Mouse (Mus musculus): ENCODE results near the gene Il17rc. TPM values are rescaled to one million over a fixed set of nuclear protein-coding genes. Genes with fewer than 3 reads are reported as not detected.

Il17rc gene
- total and polyA plus RNA-seq, 2 experiments from 2014 or later = 3.8 to 4.3 TPM

DNA sequence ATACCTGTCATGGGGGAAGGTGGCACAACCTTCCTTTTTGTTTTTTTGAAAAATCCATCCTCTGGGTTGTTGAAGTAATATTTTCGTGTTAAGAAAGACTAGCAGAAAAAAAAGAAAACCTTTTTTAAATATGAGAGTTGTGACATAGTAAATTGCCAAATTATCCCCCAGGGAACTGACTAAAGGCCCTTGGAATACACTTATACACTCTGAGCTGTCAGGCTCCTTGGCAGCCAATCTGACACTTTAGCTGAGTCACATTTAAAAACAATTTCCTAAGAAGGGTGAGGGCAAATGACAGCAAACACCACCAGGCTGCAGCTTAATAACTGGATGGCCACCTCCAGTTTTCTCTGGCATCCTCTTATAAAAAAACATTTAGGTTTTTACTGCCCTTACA, 51.1 kb downstream of the Il17rc start:
- H3K4me2 ChIP-seq (ENCODE audit: low read depth) = no peak overlapping the region
- H3K9me3 ChIP-seq (ENCODE audit: low read length) = no peaks in the 10 kb centered on the region
- H3K9ac ChIP-seq = no peak overlapping the region
- WGBS = 68% methylated on average over 1 of the region's 1 CpGs
- no peak overlapping the region for H3K4me3 ChIP-seq (ENCODE audit: low read depth, low read length)
- H3K27ac ChIP-seq (ENCODE audit: low read depth, low read length) = no peak overlapping the region
- no peak for ATAC-seq
- H3K36me3 ChIP-seq (ENCODE audit: insufficient read depth) = peaks cover 55% of the 10 kb centered on the region
- no peaks in the 10 kb centered on the region for H3K4me1 ChIP-seq (ENCODE audit: insufficient read depth)
- no peak for TF ChIP-seq CTCF (IDR thresholded peaks at IDR 0.05; ENCODE audit: low read depth)
- H3K27me3 ChIP-seq (ENCODE audit: insufficient read depth, low read length) = no peaks in the 10 kb centered on the region
- DNase-seq = no peak

DNA sequence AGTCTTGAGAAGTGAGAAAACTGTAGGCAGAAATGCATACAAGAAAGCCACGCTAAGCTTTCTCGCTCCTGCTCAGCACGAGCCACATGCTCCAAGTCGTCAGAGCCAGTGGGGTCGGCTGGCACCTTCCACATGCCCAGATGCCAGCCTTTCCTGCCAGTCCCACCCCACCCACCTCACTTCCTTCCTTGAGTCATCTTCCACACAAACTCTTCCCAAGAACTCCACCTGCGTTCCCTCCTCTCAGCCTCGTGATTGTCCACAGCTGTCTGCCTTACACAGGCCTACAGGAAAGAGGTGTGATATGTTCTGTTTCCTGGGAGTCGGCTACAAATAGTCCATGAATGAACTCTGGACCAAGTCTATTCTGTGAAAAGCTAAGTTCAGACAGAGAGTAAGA, 52.2 kb downstream of the Il17rc start:
- WGBS = 85% methylated on average over 8 of the region's 8 CpGs
- ATAC-seq (no peak), DNase-seq (no peak)
- no peaks in the 10 kb centered on the region for H3K27me3 ChIP-seq (ENCODE audit: insufficient read depth, low read length)
- no peak overlapping the region for H3K4me3 ChIP-seq (ENCODE audit: low read depth, low read length)
- no peak overlapping the region for H3K27ac ChIP-seq (ENCODE audit: low read depth, low read length)
- no peak for TF ChIP-seq CTCF (IDR thresholded peaks at IDR 0.05; ENCODE audit: low read depth)
- H3K36me3 ChIP-seq (ENCODE audit: insufficient read depth) = peaks cover 44% of the 10 kb centered on the region
- no peak overlapping the region for H3K9ac ChIP-seq
- H3K4me1 ChIP-seq (ENCODE audit: insufficient read depth) = no peaks in the 10 kb centered on the region
- H3K9me3 ChIP-seq (ENCODE audit: low read length) = no peaks in the 10 kb centered on the region
- H3K4me2 ChIP-seq (ENCODE audit: low read depth) = no peak overlapping the region

DNA sequence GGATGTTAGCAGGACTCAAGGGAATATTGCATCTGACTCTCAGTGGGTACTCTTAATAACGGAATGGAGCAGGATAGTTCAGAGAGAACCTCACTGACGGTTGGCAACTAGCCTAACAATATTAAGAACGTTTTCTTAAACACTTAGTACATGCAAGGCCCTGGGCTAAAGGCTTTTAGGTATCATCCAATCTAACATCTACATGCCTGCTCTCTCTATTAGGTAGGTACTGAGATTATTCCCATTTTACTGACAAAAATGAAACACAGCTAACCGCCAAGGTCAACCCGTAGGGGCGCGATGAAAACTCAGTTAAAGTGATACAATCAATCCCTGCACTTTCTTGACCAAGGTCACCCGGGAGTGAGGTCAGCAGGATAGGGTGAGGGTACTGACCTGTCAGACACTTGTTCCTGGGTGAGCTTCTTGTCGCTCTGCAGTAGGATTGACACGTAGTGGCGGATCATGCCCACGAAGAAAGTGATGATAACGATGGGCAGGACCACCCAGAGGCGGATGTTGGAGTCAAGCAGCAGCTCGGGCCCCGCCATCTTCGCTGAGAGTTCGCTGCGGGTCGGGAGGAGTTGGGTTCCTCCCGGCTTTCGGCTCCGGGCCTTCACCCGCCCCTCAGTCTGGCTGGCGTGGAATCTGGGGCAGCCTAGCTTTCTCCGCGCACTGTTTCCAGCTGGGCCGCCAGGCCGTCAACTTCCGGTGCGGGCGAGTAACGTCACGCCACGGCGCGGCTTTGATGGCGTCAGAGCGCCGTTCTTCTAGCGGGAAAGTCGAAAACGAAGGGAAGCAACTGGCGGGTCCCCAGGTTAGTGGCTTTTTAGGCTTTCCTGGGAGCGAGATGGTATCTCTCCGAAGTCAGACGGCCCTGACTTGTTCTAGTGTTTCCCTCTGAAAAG, 60.0 kb downstream of the Il17rc start, which contains the start of the genes Emc3 and Fancd2:
Emc3 (minus strand) TSS at position 721 of the 908 bp plus-strand sequence.
Fancd2 (plus strand) TSS at position 751 of the 908 bp plus-strand sequence.
- H3K27ac ChIP-seq (ENCODE audit: low read depth, low read length) = peak within 1 kb of the TSS; percentile 80
- under 1% methylated on average over 47 of the region's 47 CpGs for WGBS
- H3K4me2 ChIP-seq (ENCODE audit: low read depth) = peak within 1 kb of the TSS; percentile 63
- DNase-seq (peak; percentile 95), ATAC-seq (peak; percentile 98)
- H3K36me3 ChIP-seq (ENCODE audit: insufficient read depth) = no peaks in the 10 kb centered on the region
- H3K9ac ChIP-seq = peak within 1 kb of the TSS; percentile 84
- peaks cover 7% of the 10 kb centered on the region for H3K4me1 ChIP-seq (ENCODE audit: insufficient read depth)
- no peak for TF ChIP-seq CTCF (IDR thresholded peaks at IDR 0.05; ENCODE audit: low read depth)
- no peaks in the 10 kb centered on the region for H3K27me3 ChIP-seq (ENCODE audit: insufficient read depth, low read length)
- peak within 1 kb of the TSS; percentile 96 for H3K4me3 ChIP-seq (ENCODE audit: low read depth, low read length)
- no peaks in the 10 kb centered on the region for H3K9me3 ChIP-seq (ENCODE audit: low read length)

DNA sequence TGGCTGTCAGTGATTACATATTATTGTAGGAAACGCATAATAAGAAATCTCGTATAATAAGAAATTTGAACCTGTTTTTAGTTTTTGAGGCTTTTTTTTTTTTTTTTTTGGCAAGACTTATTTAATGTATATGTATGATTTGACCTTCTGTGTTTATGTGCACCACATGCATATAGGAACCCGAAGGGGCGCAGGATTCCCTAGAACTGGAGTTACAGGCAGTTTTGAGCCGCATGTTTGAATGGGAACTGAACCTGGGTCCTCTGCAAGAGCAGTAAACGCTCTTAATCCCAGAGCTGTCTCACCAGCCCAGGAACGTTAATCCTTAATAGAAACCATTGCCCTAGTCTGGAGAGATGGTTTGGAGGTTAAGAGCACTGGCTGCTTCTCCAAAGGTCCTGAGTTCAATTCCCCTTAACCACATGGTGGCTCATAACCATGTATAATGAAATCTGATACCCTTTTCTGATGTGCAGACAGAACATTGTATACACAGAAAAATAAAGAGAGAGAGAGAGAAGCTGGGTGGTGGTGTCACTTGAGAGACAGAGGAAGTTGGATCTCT, 60.7 kb downstream of the Il17rc start:
- no peak for DNase-seq
- Histone ChIP-seq H3K4me2 (ENCODE audit: low read depth) (peak overlapping the region; percentile 63), H3K9ac (no peak overlapping the region), H3K27ac (ENCODE audit: low read depth, low read length) (no peak overlapping the region), H3K36me3 (ENCODE audit: insufficient read depth) (no peaks in the 10 kb centered on the region), H3K9me3 (ENCODE audit: low read length) (no peaks in the 10 kb centered on the region), H3K4me1 (ENCODE audit: insufficient read depth) (peaks cover 7% of the 10 kb centered on the region), H3K27me3 (ENCODE audit: insufficient read depth, low read length) (no peaks in the 10 kb centered on the region), H3K4me3 (ENCODE audit: low read depth, low read length) (peak overlapping the region; percentile 96)
- no peak for TF ChIP-seq CTCF (IDR thresholded peaks at IDR 0.05; ENCODE audit: low read depth)
- ATAC-seq = no peak
- 7% methylated on average over 7 of the region's 7 CpGs for WGBS

Small RNAs within 50 kb of the gene (microRNA-seq; reads per million reads assigned to microRNA genes)
- gene Gm23365 (0 reads per million in 2 experiments), gene Gm24387 (0 reads per million in 2 experiments)

Other genes starting within 250 kb of the Il17rc start
- gene Mtmr14, start 233.6 kb upstream of the Il17rc start, total RNA-seq (2014; rRNA removed) = 41.0 and 42.9 TPM in 2 replicates
- 34.1 and 35.0 TPM in 2 replicates for gene Mtmr14, start 233.6 kb upstream of the Il17rc start, polyA plus RNA-seq (2015; fragmentation: Nextera tagmentation; extraction: Ambion mirVana)
- 0.54 and 4.0 TPM in 2 replicates for gene Cpne9, start 189.1 kb upstream of the Il17rc start, total RNA-seq (2014; rRNA removed)
- gene Cpne9, start 189.1 kb upstream of the Il17rc start, polyA plus RNA-seq (2015; fragmentation: Nextera tagmentation; extraction: Ambion mirVana) = 1.9 and 4.1 TPM in 2 replicates
- gene Brpf1, start 164.3 kb upstream of the Il17rc start, total RNA-seq (2014; rRNA removed) = 27.5 and 30.7 TPM in 2 replicates
- 9.8 and 10.9 TPM in 2 replicates for gene Brpf1, start 164.3 kb upstream of the Il17rc start, polyA plus RNA-seq (2015; fragmentation: Nextera tagmentation; extraction: Ambion mirVana)
- gene Ogg1, start 144.5 kb upstream of the Il17rc start, total RNA-seq (2014; rRNA removed) = 11.9 and 13.5 TPM in 2 replicates
- 10.1 and 10.5 TPM in 2 replicates for gene Ogg1, start 144.5 kb upstream of the Il17rc start, polyA plus RNA-seq (2015; fragmentation: Nextera tagmentation; extraction: Ambion mirVana)
- gene Camk1, start 127.4 kb upstream of the Il17rc start, total RNA-seq (2014; rRNA removed) = 119 and 131 TPM in 2 replicates
- gene Camk1, start 127.4 kb upstream of the Il17rc start, polyA plus RNA-seq (2015; fragmentation: Nextera tagmentation; extraction: Ambion mirVana) = 107 and 118 TPM in 2 replicates
- 28.5 and 34.7 TPM in 2 replicates for gene Tada3, start 93.5 kb upstream of the Il17rc start, total RNA-seq (2014; rRNA removed)
- 69.1 and 84.4 TPM in 2 replicates for gene Tada3, start 93.5 kb upstream of the Il17rc start, polyA plus RNA-seq (2015; fragmentation: Nextera tagmentation; extraction: Ambion mirVana)
- 219 and 226 TPM in 2 replicates for gene Arpc4, start 93.3 kb upstream of the Il17rc start, total RNA-seq (2014; rRNA removed)
- gene Arpc4, start 93.3 kb upstream of the Il17rc start, polyA plus RNA-seq (2015; fragmentation: Nextera tagmentation; extraction: Ambion mirVana) = 564 and 565 TPM in 2 replicates
- gene Ttll3, start 82.2 kb upstream of the Il17rc start, total RNA-seq (2014; rRNA removed) = 12.9 and 14.0 TPM in 2 replicates
- gene Ttll3, start 82.2 kb upstream of the Il17rc start, polyA plus RNA-seq (2015; fragmentation: Nextera tagmentation; extraction: Ambion mirVana) = 4.7 and 8.9 TPM in 2 replicates
- gene Rpusd3, start 52.1 kb upstream of the Il17rc start, total RNA-seq (2014; rRNA removed) = 20.5 and 23.5 TPM in 2 replicates
- 16.9 and 20.4 TPM in 2 replicates for gene Rpusd3, start 52.1 kb upstream of the Il17rc start, polyA plus RNA-seq (2015; fragmentation: Nextera tagmentation; extraction: Ambion mirVana)
- not detected in 2 replicates for gene Cidec, start 35.7 kb upstream of the Il17rc start, total RNA-seq (2014; rRNA removed)
- gene Cidec, start 35.7 kb upstream of the Il17rc start, polyA plus RNA-seq (2015; fragmentation: Nextera tagmentation; extraction: Ambion mirVana) = not detected in 2 replicates
- gene Jagn1, start 28.9 kb upstream of the Il17rc start, total RNA-seq (2014; rRNA removed) = 37.7 and 43.6 TPM in 2 replicates
- gene Jagn1, start 28.9 kb upstream of the Il17rc start, polyA plus RNA-seq (2015; fragmentation: Nextera tagmentation; extraction: Ambion mirVana) = 61.3 and 81.8 TPM in 2 replicates
- gene Il17re, start 12.9 kb upstream of the Il17rc start, total RNA-seq (2014; rRNA removed) = not detected in 2 replicates
- 0.14 and 0.28 TPM in 2 replicates for gene Il17re, start 12.9 kb upstream of the Il17rc start, polyA plus RNA-seq (2015; fragmentation: Nextera tagmentation; extraction: Ambion mirVana)
- gene Creld1, start 11.9 kb downstream of the Il17rc start, total RNA-seq (2014; rRNA removed) = 34.0 and 39.5 TPM in 2 replicates
- 45.5 and 52.7 TPM in 2 replicates for gene Creld1, start 11.9 kb downstream of the Il17rc start, polyA plus RNA-seq (2015; fragmentation: Nextera tagmentation; extraction: Ambion mirVana)
- gene Prrt3, start 30.5 kb downstream of the Il17rc start, total RNA-seq (2014; rRNA removed) = 17.1 and 18.0 TPM in 2 replicates
- gene Prrt3, start 30.5 kb downstream of the Il17rc start, polyA plus RNA-seq (2015; fragmentation: Nextera tagmentation; extraction: Ambion mirVana) = 9.6 and 13.5 TPM in 2 replicates
- 80.4 and 91.8 TPM in 2 replicates for gene Emc3, start 60.2 kb downstream of the Il17rc start, total RNA-seq (2014; rRNA removed)
- 118 TPM in 2 replicates for gene Emc3, start 60.2 kb downstream of the Il17rc start, polyA plus RNA-seq (2015; fragmentation: Nextera tagmentation; extraction: Ambion mirVana)
- 2.2 and 4.4 TPM in 2 replicates for gene Fancd2, start 60.3 kb downstream of the Il17rc start, total RNA-seq (2014; rRNA removed)
- 1.3 and 1.6 TPM in 2 replicates for gene Fancd2, start 60.3 kb downstream of the Il17rc start, polyA plus RNA-seq (2015; fragmentation: Nextera tagmentation; extraction: Ambion mirVana)
- gene Fancd2os, start 129.3 kb downstream of the Il17rc start, total RNA-seq (2014; rRNA removed) = not detected in 2 replicates
- gene Fancd2os, start 129.3 kb downstream of the Il17rc start, polyA plus RNA-seq (2015; fragmentation: Nextera tagmentation; extraction: Ambion mirVana) = not detected in 2 replicates
- 217 and 235 TPM in 2 replicates for gene Brk1, start 133.3 kb downstream of the Il17rc start, total RNA-seq (2014; rRNA removed)
- gene Brk1, start 133.3 kb downstream of the Il17rc start, polyA plus RNA-seq (2015; fragmentation: Nextera tagmentation; extraction: Ambion mirVana) = 306 and 340 TPM in 2 replicates
- 92.7 and 94.1 TPM in 2 replicates for gene Vhl, start 152.5 kb downstream of the Il17rc start, total RNA-seq (2014; rRNA removed)
- gene Vhl, start 152.5 kb downstream of the Il17rc start, polyA plus RNA-seq (2015; fragmentation: Nextera tagmentation; extraction: Ambion mirVana) = 71.6 and 76.5 TPM in 2 replicates
- 4.5 and 5.9 TPM in 2 replicates for gene Irak2, start 167.0 kb downstream of the Il17rc start, total RNA-seq (2014; rRNA removed)
- gene Irak2, start 167.0 kb downstream of the Il17rc start, polyA plus RNA-seq (2015; fragmentation: Nextera tagmentation; extraction: Ambion mirVana) = 1.8 and 3.5 TPM in 2 replicates
- gene Tatdn2, start 225.6 kb downstream of the Il17rc start, total RNA-seq (2014; rRNA removed) = 67.0 and 69.2 TPM in 2 replicates
- 1.4 and 1.7 TPM in 2 replicates for gene Tatdn2, start 225.6 kb downstream of the Il17rc start, polyA plus RNA-seq (2015; fragmentation: Nextera tagmentation; extraction: Ambion mirVana)
- not detected in 2 replicates for gene Ghrl, start 248.5 kb downstream of the Il17rc start, total RNA-seq (2014; rRNA removed)
- gene Ghrl, start 248.5 kb downstream of the Il17rc start, polyA plus RNA-seq (2015; fragmentation: Nextera tagmentation; extraction: Ambion mirVana) = 0.61 TPM in 1 of 2 replicates, not detected in the other